Mouse (Mus musculus) spleen, adult 2 months (tissue): ENCODE measurements around the gene Srcin1. TPM values are rescaled to one million over a fixed set of nuclear protein-coding genes. Genes with fewer than 3 reads are reported as not detected.

Source experiments
- DNase-seq, 2 experiments: peaks; one replicate each; pipeline versions ENCODE4 v3.0.0 to v3.0.0-alpha.2; 2012 to 2021; ENCODE audit warnings: low spot score in 2 of 2, low read depth in 1 of 2
- H3K27ac ChIP-seq: fragments of 200-500 bp; 2 replicates; pipeline ENCODE4 v1.5.1; 2012; ENCODE audit warnings: low read length, inconsistent platforms; ENCODE audit not compliant: insufficient read depth
- H3K27me3 ChIP-seq: fragments of 200-500 bp; 2 replicates; pipeline ENCODE4 v1.6.1; 2012; ENCODE audit warnings: mild to moderate bottlenecking, moderate library complexity, low read length, inconsistent platforms; ENCODE audit not compliant: control insufficient read depth, insufficient read depth
- H3K36me3 ChIP-seq: fragments of 200-500 bp; 2 replicates; pipeline ENCODE4 v1.6.1; 2012; ENCODE audit warnings: mild to moderate bottlenecking, low read length, inconsistent platforms; ENCODE audit not compliant: control insufficient read depth, insufficient read depth
- H3K4me1 ChIP-seq: fragments of 200-500 bp; 2 replicates; pipeline ENCODE4 v1.6.1; 2011; ENCODE audit warnings: inconsistent platforms; ENCODE audit not compliant: control insufficient read depth, insufficient read depth, insufficient read length
- H3K4me3 ChIP-seq: fragments of 200-500 bp; 2 replicates; pipeline ENCODE4 v1.5.1; 2011; ENCODE audit warnings: mild to moderate bottlenecking, inconsistent platforms; ENCODE audit not compliant: insufficient read depth, insufficient read length; ENCODE audit errors: extremely low read depth
- CTCF ChIP-seq: fragments of 200-500 bp; IDR thresholded peaks from 2 replicates; pipeline ENCODE4 v1.5.1; 2011; ENCODE audit warnings: mild to moderate bottlenecking, inconsistent platforms; ENCODE audit not compliant: insufficient read depth, insufficient read length, insufficient replicate concordance; ENCODE audit errors: extremely low read depth
- POLR2A ChIP-seq: fragments of 200-500 bp; IDR thresholded peaks from 2 replicates; pipeline ENCODE4 v1.6.1; 2011; ENCODE audit warnings: low read depth, low read length, inconsistent platforms
- WGBS: fragments of 180-500 bp; shearing (Covaris S2); methylation state at CpG from one replicate; pipeline ENCODE4 v1.1.7; 2018; 5-methylcytosine and 5-hydroxymethylcytosine counted together
- polyA plus RNA-seq: library from polyadenylated mRNA; depleted of rRNA; stranded (reverse); fragments of >200 nt; gene quantifications from 2 replicates; pipeline ENCODE4 v1.2.3, GENCODE M21; 2012

Srcin1 gene
- polyA plus RNA-seq, 1 experiment: 0.13 TPM

GRCm38 (mm10) chr11:97579088-97579857 lies 3.3 kb upstream of the Srcin1 start:
- Histone ChIP-seq H3K36me3 (no peaks in the 10 kb centered on the region), H3K27me3 (peaks cover 14% of the 10 kb centered on the region), H3K4me3 (no peak overlapping the region), H3K4me1 (peaks cover 3% of the 10 kb centered on the region), H3K27ac (no peak overlapping the region)
- 57% methylated on average over 10 of the region's 10 CpGs for WGBS
- TF ChIP-seq POLR2A (no peak), CTCF (no peak)
- no peak for DNase-seq

- no peak for DNase-seq
- TF ChIP-seq POLR2A (no peak), CTCF (no peak)
- Histone ChIP-seq H3K27me3 (peaks cover 21% of the 10 kb centered on the region), H3K4me1 (peaks cover 3% of the 10 kb centered on the region), H3K36me3 (no peaks in the 10 kb centered on the region), H3K27ac (no peak overlapping the region), H3K4me3 (no peak overlapping the region)
- WGBS: 38% methylated on average over 2 of the region's 2 CpGs
These were observed 2.3 kb upstream of the Srcin1 start for GRCm38 (mm10) chr11:97578286-97578685.

- Histone ChIP-seq H3K36me3 (no peaks in the 10 kb centered on the region), H3K27me3 (peaks cover 21% of the 10 kb centered on the region), H3K4me3 (peak overlapping the region; percentile 46), H3K4me1 (peaks cover 3% of the 10 kb centered on the region), H3K27ac (no peak overlapping the region)
- DNase-seq: peak; percentile 32 to 56
- TF ChIP-seq CTCF (peak; percentile 83; the same call in 1 of the 2 replicates), POLR2A (no peak)
- 4% methylated on average over 18 of the region's 18 CpGs for WGBS
These were observed 348 bp downstream of the Srcin1 start for GRCm38 (mm10) chr11:97575638-97576037.

GRCm38 (mm10) chr11:97575075-97575474 lies 911 bp downstream of the Srcin1 start:
- H3K4me1 ChIP-seq: peaks cover 3% of the 10 kb centered on the region
- H3K27ac ChIP-seq: no peak overlapping the region
- no peaks in the 10 kb centered on the region for H3K36me3 ChIP-seq
- TF ChIP-seq CTCF (no peak), POLR2A (no peak)
- WGBS: 2% methylated on average over 47 of the region's 62 CpGs
- peaks cover 21% of the 10 kb centered on the region for H3K27me3 ChIP-seq
- DNase-seq: no peak
- H3K4me3 ChIP-seq: peak overlapping the region; percentile 46; the same call in 1 of the 2 replicates

- DNase-seq: no peak
- TF ChIP-seq CTCF: no peak
- no peak for TF ChIP-seq POLR2A
- 1% methylated on average over 36 of the region's 43 CpGs for WGBS
- Histone ChIP-seq H3K4me1 (peaks cover 3% of the 10 kb centered on the region), H3K27ac (no peak overlapping the region), H3K27me3 (peaks cover 23% of the 10 kb centered on the region), H3K36me3 (no peaks in the 10 kb centered on the region), H3K4me3 (no peak overlapping the region)
These were observed 1.4 kb downstream of the Srcin1 start for GRCm38 (mm10) chr11:97574551-97575051.

- peaks cover 3% of the 10 kb centered on the region for H3K4me1 ChIP-seq
- no peak overlapping the region for H3K27ac ChIP-seq
- no peak for TF ChIP-seq POLR2A
- no peak for TF ChIP-seq CTCF
- no peaks in the 10 kb centered on the region for H3K36me3 ChIP-seq
- peaks cover 23% of the 10 kb centered on the region for H3K27me3 ChIP-seq
- no peak overlapping the region for H3K4me3 ChIP-seq
- WGBS: 2% methylated on average over 20 of the region's 28 CpGs
- DNase-seq: no peak
These were observed 2.0 kb downstream of the Srcin1 start for GRCm38 (mm10) chr11:97573891-97574550.
